Mouse (Mus musculus): ENCODE data around the gene Daglb. TPM values are rescaled to one million over a fixed set of nuclear protein-coding genes. Genes with fewer than 3 reads are reported as not detected.

Daglb gene
- polyA plus RNA-seq, 1 experiment from 2014 or later, result 7.9 TPM

DNA sequence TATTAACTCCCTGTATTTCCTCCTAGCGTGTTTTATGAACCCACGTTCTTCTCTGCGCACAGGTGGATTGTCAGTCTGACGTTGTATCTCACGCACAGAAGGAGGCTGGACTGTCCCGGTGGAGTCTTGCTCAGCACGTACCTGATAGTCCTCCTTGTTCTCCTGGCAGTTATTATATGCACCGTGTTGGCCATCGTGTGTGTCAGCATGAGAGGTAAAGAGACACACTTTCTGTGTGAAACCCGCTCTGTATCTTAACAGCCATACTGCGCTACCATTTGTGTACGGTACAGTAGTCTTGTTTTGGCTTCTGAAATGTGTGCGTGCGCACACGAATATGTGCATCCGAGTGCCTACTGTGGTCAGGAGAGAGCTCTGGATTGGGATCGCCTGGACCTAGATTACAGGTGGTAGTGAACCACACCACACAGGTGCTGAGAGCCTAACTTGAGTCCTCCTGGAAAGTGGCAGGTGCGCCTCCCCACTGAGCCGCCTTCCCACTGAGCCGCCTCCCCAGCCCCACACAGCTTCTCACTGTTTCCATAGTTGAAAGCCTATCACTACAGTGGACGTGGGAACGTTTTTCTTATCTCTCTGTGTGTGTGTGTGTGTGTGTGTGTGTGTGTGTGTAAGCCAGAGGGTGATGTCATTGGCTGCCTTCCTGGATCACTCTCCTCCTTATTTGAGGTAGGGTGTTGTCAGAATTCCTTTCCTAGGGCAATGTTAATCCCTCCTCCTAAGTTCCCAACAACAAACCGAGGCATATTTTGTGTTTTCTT, 2.7 kb downstream of the Daglb start:
- 85% methylated on average over 23 of the region's 23 CpGs for WGBS
- no peak overlapping the region for H3K9ac ChIP-seq
- no peak for ATAC-seq (replicated peaks; ENCODE audit: insufficient number of reproducible peaks, insufficient read depth, low FRiP score, low read depth)

DNA sequence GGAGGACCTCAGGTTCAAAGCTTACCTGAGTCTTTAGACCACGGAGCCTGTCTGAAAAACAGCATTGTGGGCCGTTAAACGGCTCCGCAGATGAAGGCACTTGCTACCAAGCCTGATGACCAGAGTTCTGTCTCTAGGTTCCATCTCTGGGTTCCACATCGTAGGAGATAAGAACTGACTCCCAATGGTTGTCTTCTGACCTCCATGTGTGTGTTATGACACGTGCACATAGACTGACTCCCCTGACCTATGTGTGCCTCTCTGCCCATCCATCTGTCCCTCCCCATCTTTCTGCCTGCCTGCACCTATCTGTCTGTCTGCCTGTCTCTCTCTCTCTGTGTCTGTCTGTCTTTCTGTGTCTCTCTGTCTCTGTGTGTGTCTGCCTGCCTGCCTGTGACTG, 3.5 kb downstream of the Daglb start:
- H3K4me1 ChIP-seq (replicated peaks), result peaks cover 21% of the 10 kb centered on the region
- ATAC-seq (replicated peaks; ENCODE audit: insufficient number of reproducible peaks, insufficient read depth, low FRiP score, low read depth), result no peak
- 86% methylated on average over 6 of the region's 6 CpGs for WGBS
- no peaks in the 10 kb centered on the region for H3K9me3 ChIP-seq (replicated peaks)
- no peak overlapping the region for H3K4me2 ChIP-seq
- H3K36me3 ChIP-seq, result peaks cover 4% of the 10 kb centered on the region
- no peaks in the 10 kb centered on the region for H3K27me3 ChIP-seq
- no peak overlapping the region for H3K4me3 ChIP-seq
- H3K9ac ChIP-seq, result no peak overlapping the region
- H3K27ac ChIP-seq, result no peak overlapping the region

More for the DNA sequence above, 2.7 kb downstream of the Daglb start:
- Histone ChIP-seq H3K4me2 (no peak overlapping the region), H3K4me3 (no peak overlapping the region), H3K4me1 (replicated peaks) (peaks cover 21% of the 10 kb centered on the region), H3K36me3 (peaks cover 3% of the 10 kb centered on the region; the same call in 1 of the 2 replicates), H3K9me3 (replicated peaks) (no peaks in the 10 kb centered on the region), H3K27me3 (no peaks in the 10 kb centered on the region), H3K27ac (no peak overlapping the region)

DNA sequence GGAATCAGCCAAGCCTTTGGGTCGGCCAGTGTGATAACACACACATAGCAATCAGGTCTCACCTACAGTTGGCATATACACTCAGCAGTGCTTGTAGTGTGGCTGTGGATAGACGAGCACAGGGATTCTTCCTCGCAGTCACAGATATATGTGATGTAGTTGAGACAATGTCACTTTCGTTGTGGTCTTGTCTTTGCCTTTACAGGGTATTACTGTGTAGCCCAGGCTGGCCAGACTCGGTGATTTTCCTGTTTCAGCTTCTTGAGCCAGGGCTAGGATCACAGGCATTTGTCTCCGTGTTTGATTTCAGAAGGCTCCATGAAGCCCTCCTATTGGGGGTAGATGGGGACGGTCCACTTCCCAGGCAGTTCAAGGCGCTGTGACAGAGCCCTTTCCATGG, 5.2 kb downstream of the Daglb start:
- ATAC-seq (replicated peaks; ENCODE audit: insufficient number of reproducible peaks, insufficient read depth, low FRiP score, low read depth), result no peak
- Histone ChIP-seq H3K9me3 (replicated peaks) (no peaks in the 10 kb centered on the region), H3K9ac (no peak overlapping the region), H3K27ac (no peak overlapping the region), H3K4me1 (replicated peaks) (peaks cover 21% of the 10 kb centered on the region), H3K4me2 (no peak overlapping the region), H3K27me3 (no peaks in the 10 kb centered on the region), H3K36me3 (peaks cover 10% of the 10 kb centered on the region), H3K4me3 (no peak overlapping the region)
- WGBS, result 81% methylated on average over 8 of the region's 8 CpGs

DNA sequence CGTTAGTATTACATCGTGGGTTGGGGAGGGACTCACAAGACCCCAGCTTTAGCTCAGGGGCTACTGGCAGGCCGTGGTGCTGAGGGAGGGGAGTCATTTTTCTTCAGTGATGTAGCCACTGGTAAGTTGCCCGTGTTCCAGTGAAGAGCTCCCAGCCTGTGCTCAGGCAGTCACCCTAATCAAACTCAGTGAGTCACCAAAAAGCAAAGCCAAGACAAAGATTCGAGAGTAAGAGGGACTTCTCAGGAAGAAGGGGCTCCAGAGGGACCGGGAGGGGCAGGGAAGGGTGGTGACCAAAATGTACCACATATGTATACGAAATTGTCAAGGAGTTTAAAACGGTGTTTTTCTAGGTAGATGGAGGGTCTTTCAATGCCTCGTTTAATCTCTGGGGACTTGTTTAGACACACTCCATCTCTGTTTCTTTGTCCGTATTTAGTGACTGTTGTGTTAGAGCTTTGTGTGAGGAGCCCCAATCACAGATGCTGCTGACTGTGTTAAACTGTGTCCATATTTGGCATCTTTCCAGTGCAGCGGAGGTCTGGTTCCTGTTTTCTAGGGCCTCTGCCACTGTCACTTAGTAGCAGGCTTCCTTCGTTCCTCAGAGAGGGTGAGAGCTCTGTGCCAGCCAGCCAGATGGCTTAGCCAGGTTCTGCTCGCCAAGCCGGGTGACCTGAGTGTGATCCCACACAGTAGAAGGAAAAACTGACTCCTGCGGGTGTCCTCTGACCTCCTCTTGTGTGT, 6.2 kb downstream of the Daglb start:
- Histone ChIP-seq H3K27ac (peak overlapping the region; percentile 75), H3K4me1 (replicated peaks) (peaks cover 12% of the 10 kb centered on the region), H3K9me3 (replicated peaks) (no peaks in the 10 kb centered on the region), H3K4me2 (no peak overlapping the region), H3K27me3 (no peaks in the 10 kb centered on the region), H3K9ac (peak overlapping the region; percentile 6; the same call in 1 of the 2 replicates), H3K4me3 (no peak overlapping the region), H3K36me3 (peaks cover 14% of the 10 kb centered on the region)
- ATAC-seq (replicated peaks; ENCODE audit: insufficient number of reproducible peaks, insufficient read depth, low FRiP score, low read depth), result peak; percentile 61
- WGBS, result 42% methylated on average over 15 of the region's 15 CpGs

DNA sequence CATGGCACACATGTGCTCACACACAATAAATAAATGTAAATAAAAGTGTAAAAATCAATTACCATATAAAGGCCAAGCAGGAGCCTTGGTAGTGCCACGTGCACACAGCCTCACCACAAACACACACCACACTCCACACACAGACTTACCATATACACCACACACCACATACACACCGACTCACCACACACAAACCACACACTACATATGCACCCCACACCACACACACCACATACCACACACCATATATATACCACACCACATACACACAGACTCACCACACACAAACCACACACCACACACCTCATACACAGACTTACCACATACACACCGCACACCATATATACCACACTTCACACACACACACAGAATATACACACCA, 6.8 kb downstream of the Daglb start:
- 80% methylated on average over 3 of the region's 3 CpGs for WGBS
- no peak for ATAC-seq (replicated peaks; ENCODE audit: insufficient number of reproducible peaks, insufficient read depth, low FRiP score, low read depth)
- Histone ChIP-seq H3K27me3 (no peaks in the 10 kb centered on the region), H3K4me2 (no peak overlapping the region), H3K27ac (peak overlapping the region; percentile 75), H3K36me3 (peaks cover 17% of the 10 kb centered on the region), H3K4me1 (replicated peaks) (peaks cover 12% of the 10 kb centered on the region), H3K9ac (peak overlapping the region; percentile 6; the same call in 1 of the 2 replicates), H3K9me3 (replicated peaks) (no peaks in the 10 kb centered on the region), H3K4me3 (no peak overlapping the region)

DNA sequence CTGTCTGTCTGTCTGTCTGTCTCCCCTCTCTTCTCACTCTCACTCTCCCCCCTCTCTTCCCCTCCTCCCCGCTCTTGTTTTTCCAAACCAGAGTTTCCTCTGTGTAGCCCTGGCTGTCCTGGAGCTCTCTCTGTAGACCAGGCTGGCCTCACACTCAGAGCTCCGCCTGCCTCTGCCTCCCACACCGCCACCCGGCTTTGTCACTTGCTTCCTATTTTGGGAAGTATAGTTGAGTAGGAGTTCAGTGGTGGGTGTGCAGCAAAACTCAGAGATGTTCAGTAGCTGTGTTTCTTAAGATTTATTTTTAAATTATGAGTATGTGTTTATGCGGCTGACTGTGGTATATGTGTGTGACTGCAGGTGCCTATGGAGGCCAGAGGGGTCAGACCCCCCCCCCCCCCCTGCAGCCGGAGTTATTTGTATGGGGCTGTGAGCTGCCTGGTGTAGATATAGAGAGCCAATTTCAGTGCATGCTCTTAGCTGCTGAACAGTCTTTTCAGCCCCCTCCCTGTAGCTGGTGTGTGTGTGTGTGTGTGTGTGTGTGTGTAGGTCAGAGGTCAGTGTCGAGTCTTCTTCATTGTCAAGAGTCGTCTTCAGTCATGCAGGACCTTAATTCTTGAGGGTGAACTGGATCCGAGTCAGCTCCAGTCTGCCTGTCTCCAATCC, 7.7 kb downstream of the Daglb start:
- peaks cover 12% of the 10 kb centered on the region for H3K4me1 ChIP-seq (replicated peaks)
- no peak overlapping the region for H3K9ac ChIP-seq
- 77% methylated on average over 9 of the region's 9 CpGs for WGBS
- H3K9me3 ChIP-seq (replicated peaks), result no peaks in the 10 kb centered on the region
- H3K36me3 ChIP-seq, result peaks cover 27% of the 10 kb centered on the region
- no peak overlapping the region for H3K4me2 ChIP-seq
- H3K27ac ChIP-seq, result no peak overlapping the region
- no peak overlapping the region for H3K4me3 ChIP-seq
- ATAC-seq (replicated peaks; ENCODE audit: insufficient number of reproducible peaks, insufficient read depth, low FRiP score, low read depth), result no peak
- no peaks in the 10 kb centered on the region for H3K27me3 ChIP-seq

DNA sequence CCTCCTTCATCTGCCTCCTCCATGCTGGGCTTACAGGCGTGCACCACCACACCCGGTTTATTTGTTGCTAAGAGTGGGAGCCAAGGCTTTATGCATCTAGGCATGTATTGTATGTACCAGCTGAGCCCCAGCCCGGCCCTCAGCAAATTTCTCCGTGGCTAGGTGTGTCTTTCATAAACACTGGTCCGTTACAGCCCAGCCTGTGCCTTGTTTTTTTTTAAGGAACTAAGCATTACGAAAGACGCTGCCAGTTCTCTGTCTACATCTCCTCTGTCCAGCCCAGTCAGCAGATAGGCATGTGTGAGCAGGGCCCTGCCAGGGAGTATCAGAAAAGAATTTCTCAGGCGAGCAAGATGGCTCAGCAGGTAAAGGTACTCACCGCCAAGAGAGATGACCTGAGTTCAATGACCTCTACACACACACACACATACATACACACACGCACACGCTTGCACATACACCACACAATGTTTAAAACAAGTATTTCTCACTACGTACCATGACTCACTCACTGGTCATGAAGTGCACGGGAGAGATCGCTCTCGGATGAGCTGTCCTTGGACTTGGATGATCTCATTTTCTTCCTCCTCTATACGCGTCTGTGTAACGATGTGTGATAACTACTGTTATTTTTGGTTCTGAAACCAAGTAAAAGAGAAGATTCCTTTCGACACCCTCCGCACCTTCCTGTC, 10.9 kb downstream of the Daglb start:
- no peak overlapping the region for H3K27ac ChIP-seq
- peaks cover 23% of the 10 kb centered on the region; the same call in 1 of the 2 replicates for H3K36me3 ChIP-seq

DNA sequence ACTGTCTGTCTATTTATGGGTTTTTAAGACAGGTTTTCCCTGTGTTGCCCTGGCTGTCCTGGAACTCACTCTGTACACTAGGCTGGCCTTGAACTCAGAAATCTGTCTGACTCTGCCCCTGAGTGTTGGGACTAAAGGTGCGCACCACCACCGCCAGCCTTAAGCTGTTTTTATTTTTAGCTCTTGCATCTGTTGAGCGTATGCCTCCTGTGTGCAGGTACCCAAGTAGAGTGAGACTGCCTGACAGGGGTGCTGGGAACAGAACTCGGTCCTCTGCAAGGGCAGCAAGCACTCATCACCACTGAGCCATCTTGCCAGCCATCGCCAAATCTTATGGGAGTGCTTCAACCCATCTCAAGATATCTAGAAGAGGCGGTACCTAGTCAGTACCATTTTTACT, 11.6 kb downstream of the Daglb start:
- Histone ChIP-seq H3K27me3 (no peaks in the 10 kb centered on the region), H3K9me3 (replicated peaks) (no peaks in the 10 kb centered on the region), H3K9ac (no peak overlapping the region), H3K4me1 (replicated peaks) (peaks cover 3% of the 10 kb centered on the region), H3K36me3 (peaks cover 23% of the 10 kb centered on the region; the same call in 1 of the 2 replicates), H3K27ac (no peak overlapping the region), H3K4me2 (no peak overlapping the region), H3K4me3 (no peak overlapping the region)
- WGBS, result 86% methylated on average over 6 of the region's 6 CpGs
- ATAC-seq (replicated peaks; ENCODE audit: insufficient number of reproducible peaks, insufficient read depth, low FRiP score, low read depth), result no peak

More for the DNA sequence above, 10.9 kb downstream of the Daglb start:
- Histone ChIP-seq H3K9ac (no peak overlapping the region), H3K4me3 (no peak overlapping the region), H3K4me2 (no peak overlapping the region), H3K4me1 (replicated peaks) (peaks cover 10% of the 10 kb centered on the region), H3K9me3 (replicated peaks) (no peaks in the 10 kb centered on the region), H3K27me3 (no peaks in the 10 kb centered on the region)
- no peak for ATAC-seq (replicated peaks; ENCODE audit: insufficient number of reproducible peaks, insufficient read depth, low FRiP score, low read depth)
- WGBS, result 73% methylated on average over 20 of the region's 20 CpGs

DNA sequence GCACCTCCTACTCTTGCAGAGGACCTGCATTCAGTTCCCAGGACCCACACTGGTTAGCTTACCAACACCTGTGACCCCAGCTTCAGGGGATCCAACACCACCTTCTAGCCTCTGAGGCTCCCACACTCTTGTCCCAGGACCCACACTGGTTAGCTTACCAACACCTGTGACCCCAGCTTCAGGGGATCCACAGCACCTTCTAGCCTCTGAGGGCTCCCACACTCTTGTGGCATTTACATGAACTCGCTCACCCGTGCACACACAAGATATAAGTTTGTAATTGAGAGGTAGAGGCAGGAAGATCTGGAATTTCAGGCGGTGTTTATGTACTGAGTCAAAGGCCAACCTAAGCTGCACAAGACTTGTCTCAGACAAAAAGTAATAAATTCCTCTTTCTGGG, 13.5 kb downstream of the Daglb start:
- Histone ChIP-seq H3K27ac (no peak overlapping the region), H3K36me3 (peaks cover 23% of the 10 kb centered on the region; the same call in 1 of the 2 replicates), H3K27me3 (no peaks in the 10 kb centered on the region), H3K9me3 (replicated peaks) (no peaks in the 10 kb centered on the region), H3K4me1 (replicated peaks) (no peaks in the 10 kb centered on the region), H3K4me3 (no peak overlapping the region), H3K9ac (no peak overlapping the region), H3K4me2 (no peak overlapping the region)
- 90% methylated on average over 3 of the region's 3 CpGs for WGBS
- no peak for ATAC-seq (replicated peaks; ENCODE audit: insufficient number of reproducible peaks, insufficient read depth, low FRiP score, low read depth)

DNA sequence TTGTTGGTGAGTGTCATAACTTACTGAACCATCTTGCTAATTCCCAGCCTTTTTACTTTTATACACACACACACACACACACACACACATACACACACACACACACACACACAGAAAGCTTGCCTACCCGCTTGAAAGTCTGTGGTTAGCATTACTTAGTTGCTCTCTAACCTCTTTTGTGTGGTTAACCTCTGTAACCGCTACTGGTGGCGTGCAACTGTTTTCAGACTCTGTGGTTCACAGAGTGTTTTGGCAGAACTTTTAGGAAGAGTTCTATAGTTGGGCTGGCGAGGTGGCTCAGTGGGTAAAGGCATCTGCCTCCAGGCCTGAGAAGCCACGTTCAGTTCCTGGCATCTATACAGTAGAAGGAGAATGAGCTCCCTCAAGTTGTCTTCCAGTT, 20.6 kb downstream of the Daglb start:
- Histone ChIP-seq H3K27ac (no peak overlapping the region), H3K36me3 (no peaks in the 10 kb centered on the region), H3K27me3 (no peaks in the 10 kb centered on the region), H3K9me3 (replicated peaks) (no peaks in the 10 kb centered on the region), H3K4me2 (no peak overlapping the region), H3K4me3 (no peak overlapping the region), H3K9ac (no peak overlapping the region), H3K4me1 (replicated peaks) (no peaks in the 10 kb centered on the region)
- 79% methylated on average over 5 of the region's 5 CpGs for WGBS
- no peak for ATAC-seq (replicated peaks; ENCODE audit: insufficient number of reproducible peaks, insufficient read depth, low FRiP score, low read depth)

DNA sequence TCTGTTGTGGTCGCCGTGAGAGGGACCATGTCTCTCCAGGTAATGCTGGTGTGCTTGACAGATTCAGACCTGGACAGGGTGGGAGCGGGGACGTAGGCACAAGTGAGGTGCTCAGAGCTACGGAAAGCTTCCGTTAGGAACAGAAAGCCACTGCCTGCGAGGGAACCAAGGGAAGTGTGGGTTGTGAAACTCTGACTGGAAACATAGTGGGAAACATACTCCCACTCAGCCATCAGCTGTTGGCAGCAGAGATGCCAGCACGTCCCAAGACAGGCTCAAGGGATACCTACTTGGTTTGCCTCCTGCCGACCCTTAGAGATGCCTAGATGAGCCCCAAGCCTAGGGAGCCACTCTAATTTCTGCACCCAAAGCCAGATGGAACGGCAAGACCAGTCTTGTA, 22.8 kb downstream of the Daglb start:
- Histone ChIP-seq H3K4me3 (no peak overlapping the region), H3K4me1 (replicated peaks) (no peaks in the 10 kb centered on the region), H3K36me3 (no peaks in the 10 kb centered on the region), H3K27ac (no peak overlapping the region), H3K4me2 (no peak overlapping the region), H3K9ac (no peak overlapping the region), H3K9me3 (replicated peaks) (no peaks in the 10 kb centered on the region), H3K27me3 (no peaks in the 10 kb centered on the region)
- WGBS, result 89% methylated on average over 10 of the region's 10 CpGs
- no peak for ATAC-seq (replicated peaks; ENCODE audit: insufficient number of reproducible peaks, insufficient read depth, low FRiP score, low read depth)

All from heart, embryonic 15.5 days (tissue).